Mouse (Mus musculus): ENCODE results near the gene Crb3.

Crb3 gene

GRCm38 (mm10) chr17:57108040-57108665 lies 49.2 kb downstream of the Crb3 start:
- DNase-seq, result no peak

- DNase-seq, result no peak
Measured at GRCm38 (mm10) chr17:57108666-57109171, 49.8 kb downstream of the Crb3 start.

- DNase-seq, result no peak
Measured at GRCm38 (mm10) chr17:57110005-57110404, 51.1 kb downstream of the Crb3 start.

GRCm38 (mm10) chr17:57112768-57113474 lies 54.0 kb downstream of the Crb3 start:
- no peak for DNase-seq

Data from kidney, adult 11 months (tissue).